Mouse (Mus musculus) midbrain, postnatal 0 days (tissue): ENCODE results near the gene Ddx23. TPM values are rescaled to one million over a fixed set of nuclear protein-coding genes. Genes with fewer than 3 reads are reported as not detected.

Experiments
- ATAC-seq: fragments of 200-750 bp; cut with Nextera tagmentation; 2 replicates; pipeline ENCODE4 v1.8.0; 2017; ENCODE audit warnings: moderate number of reproducible peaks, mild to moderate bottlenecking, moderate TSS enrichment, moderate library complexity; ENCODE audit not compliant: low FRiP score
- DNase-seq: peaks from one replicate; pipeline ENCODE4 v3.0.0-alpha.2; 2015; ENCODE audit warnings: low spot score
- H3K27ac ChIP-seq: fragments of 300-500 bp; sonication (generic); 2 replicates; pipeline ENCODE4 v1.5.1; 2014; ENCODE audit warnings: low read depth, mild to moderate bottlenecking, low read length, mixed read lengths
- H3K27me3 ChIP-seq: fragments of 300-500 bp; sonication (generic); 2 replicates; pipeline ENCODE4 v1.6.1; 2014; ENCODE audit warnings: low read length, control low read depth, mixed read lengths; ENCODE audit not compliant: insufficient read depth
- H3K36me3 ChIP-seq: fragments of 300-500 bp; sonication (generic); 2 replicates; pipeline ENCODE4 v1.6.1; 2014; ENCODE audit warnings: low read length, control low read depth, mixed read lengths; ENCODE audit not compliant: insufficient read depth
- H3K4me1 ChIP-seq: fragments of 300-500 bp; sonication (generic); 2 replicates; pipeline ENCODE4 v1.6.1; 2014; ENCODE audit warnings: mild to moderate bottlenecking, control low read depth, antibody characterized with exemption, low read length, mixed read lengths; ENCODE audit not compliant: insufficient read depth
- H3K4me2 ChIP-seq: fragments of 300-500 bp; sonication (generic); 2 replicates; pipeline ENCODE4 v1.6.1; 2014; ENCODE audit warnings: low read depth, mild to moderate bottlenecking, low read length, mixed read lengths; ENCODE audit not compliant: poor library complexity, severe bottlenecking
- H3K4me3 ChIP-seq: fragments of 300-500 bp; sonication (generic); 2 replicates; pipeline ENCODE4 v1.5.1; 2014; ENCODE audit warnings: low read depth, mild to moderate bottlenecking, low read length, moderate library complexity
- H3K9ac ChIP-seq: fragments of 300-500 bp; sonication (generic); replicated peaks from 2 replicates; pipeline ENCODE4 v1.6.1; 2014; ENCODE audit warnings: mild to moderate bottlenecking, low read length, moderate library complexity, mixed read lengths; ENCODE audit not compliant: poor library complexity, severe bottlenecking
- H3K9me3 ChIP-seq: fragments of 300-500 bp; sonication (generic); 2 replicates; pipeline ENCODE4 v1.6.1; 2016; ENCODE audit warnings: low read length, control low read depth
- CTCF ChIP-seq: IDR thresholded peaks from 2 replicates; pipeline ENCODE4 v1.5.1; 2016; ENCODE audit warnings: antibody characterized with exemption, mild to moderate bottlenecking
- WGBS: fragments of 180-500 bp; shearing (Covaris S2); extraction: QIAGEN DNeasy Blood & Tissue Kit; methylation state at CpG from one replicate; pipeline ENCODE4 v1.1.7; 2014; 5-methylcytosine and 5-hydroxymethylcytosine counted together
- polyA plus RNA-seq: library from polyadenylated mRNA; unstranded; fragments of >200 nt; fragmentation: Nextera tagmentation; extraction: Ambion mirVana; gene quantifications from 2 replicates; pipeline ENCODE4 v1.2.1, GENCODE M21; 2015
- total RNA-seq: library from RNA; depleted of rRNA; stranded (reverse); fragments of >200 nt; gene quantifications from 2 replicates; pipeline ENCODE4 v1.2.3, GENCODE M21; 2014

The Ddx23 gene
- total and polyA plus RNA-seq, 2 experiments from 2014 or later: 20.5 to 46.7 TPM

GRCm38 (mm10) chr15:98696216-98696615, 33.5 kb upstream of the Ddx23 start:
- ATAC-seq: no peak
- no peak for TF ChIP-seq CTCF
- no peak overlapping the region for H3K9ac ChIP-seq
- H3K9me3 ChIP-seq: no peaks in the 10 kb centered on the region
- H3K4me2 ChIP-seq: no peak overlapping the region
- 44% methylated on average over 8 of the region's 8 CpGs for WGBS
- no peak overlapping the region for H3K27ac ChIP-seq
- DNase-seq: no peak
- H3K4me1 ChIP-seq: peaks cover 6% of the 10 kb centered on the region
- no peak overlapping the region for H3K4me3 ChIP-seq
- H3K36me3 ChIP-seq: no peaks in the 10 kb centered on the region
- 0 out of 2 replicates have a peak, but pooled peaks cover under 1% of the 10 kb centered on the region for H3K27me3 ChIP-seq

GRCm38 (mm10) chr15:98695726-98696125, 33.0 kb upstream of the Ddx23 start:
- ATAC-seq: no peak

GRCm38 (mm10) chr15:98692171-98692715, 29.5 kb upstream of the Ddx23 start:
- no peak for ATAC-seq
- H3K4me1 ChIP-seq: peaks cover 10% of the 10 kb centered on the region
- no peak overlapping the region for H3K9ac ChIP-seq
- no peak overlapping the region for H3K27ac ChIP-seq
- H3K27me3 ChIP-seq: no peaks in the 10 kb centered on the region
- no peaks in the 10 kb centered on the region for H3K36me3 ChIP-seq
- 53% methylated on average over 11 of the region's 11 CpGs for WGBS
- no peaks in the 10 kb centered on the region for H3K9me3 ChIP-seq
- no peak overlapping the region for H3K4me3 ChIP-seq
- DNase-seq: no peak
- TF ChIP-seq CTCF: no peak
- H3K4me2 ChIP-seq: no peak overlapping the region

More at GRCm38 (mm10) chr15:98695726-98696125, 33.0 kb upstream of the Ddx23 start:
- Histone ChIP-seq H3K36me3 (no peaks in the 10 kb centered on the region), H3K9me3 (no peaks in the 10 kb centered on the region), H3K27ac (no peak overlapping the region), H3K4me1 (peaks cover 10% of the 10 kb centered on the region), H3K4me2 (no peak overlapping the region), H3K27me3 (no peaks in the 10 kb centered on the region), H3K4me3 (no peak overlapping the region), H3K9ac (no peak overlapping the region)
- 66% methylated on average over 9 of the region's 9 CpGs for WGBS
- no peak for DNase-seq
- TF ChIP-seq CTCF: no peak

- Histone ChIP-seq H3K4me3 (no peak overlapping the region), H3K4me2 (peak overlapping the region; percentile 4; the same call in 1 of the 2 replicates), H3K27me3 (no peaks in the 10 kb centered on the region), H3K4me1 (peaks cover 10% of the 10 kb centered on the region), H3K9me3 (no peaks in the 10 kb centered on the region), H3K9ac (no peak overlapping the region), H3K36me3 (no peaks in the 10 kb centered on the region), H3K27ac (no peak overlapping the region)
- ATAC-seq (no peak), DNase-seq (peak; percentile 70)
- no peak for TF ChIP-seq CTCF
- 17% methylated on average over 7 of the region's 7 CpGs for WGBS
Measured at GRCm38 (mm10) chr15:98691486-98692147, 28.9 kb upstream of the Ddx23 start.

- Histone ChIP-seq H3K27me3 (no peaks in the 10 kb centered on the region), H3K4me2 (no peak overlapping the region), H3K36me3 (no peaks in the 10 kb centered on the region), H3K9me3 (no peaks in the 10 kb centered on the region), H3K9ac (no peak overlapping the region), H3K27ac (no peak overlapping the region), H3K4me1 (peaks cover 10% of the 10 kb centered on the region), H3K4me3 (no peak overlapping the region)
- TF ChIP-seq CTCF: no peak
- WGBS: 76% methylated on average over 2 of the region's 2 CpGs
- no peak for DNase-seq
- ATAC-seq: no peak
Measured at GRCm38 (mm10) chr15:98689682-98690081, 27.0 kb upstream of the Ddx23 start.

- Histone ChIP-seq H3K27ac (no peak overlapping the region), H3K4me3 (no peak overlapping the region), H3K4me2 (no peak overlapping the region), H3K9ac (no peak overlapping the region), H3K36me3 (no peaks in the 10 kb centered on the region), H3K27me3 (no peaks in the 10 kb centered on the region), H3K4me1 (0 out of 2 replicates have a peak, but pooled peaks cover under 1% of the 10 kb centered on the region), H3K9me3 (no peaks in the 10 kb centered on the region)
- DNase-seq (no peak), ATAC-seq (no peak)
- WGBS: 72% methylated on average over 3 of the region's 3 CpGs
- TF ChIP-seq CTCF: peak; percentile 38
Measured at GRCm38 (mm10) chr15:98685926-98686325, 23.2 kb upstream of the Ddx23 start.
